In the genomic region with DNA sequence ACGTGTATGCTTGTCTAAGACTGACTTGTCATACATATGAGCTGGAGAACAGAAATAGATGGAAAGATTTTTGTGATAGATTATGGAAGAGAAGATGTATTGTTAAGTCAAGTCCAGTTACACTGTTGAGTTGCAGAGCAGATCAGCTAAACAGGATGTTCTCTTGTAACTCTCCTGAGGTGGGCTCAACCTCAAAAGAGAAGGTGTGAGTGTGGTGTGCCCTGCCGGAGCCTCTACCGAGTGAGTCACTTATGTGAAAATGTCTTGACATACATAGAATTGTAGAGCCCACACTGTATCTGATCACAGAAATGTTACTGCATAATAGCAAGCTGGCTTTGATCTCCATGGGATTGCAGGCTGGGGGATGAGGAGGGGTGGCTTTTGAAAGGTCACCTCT, we compare ENCODE assay signal across 29 mouse cellular contexts.
DNase-seq lines count a peak whose midpoint lies in the region; ATAC-seq and TF ChIP-seq lines count a peak whose summit lies in the region.
"Had no signal": no experiment of that assay in that cellular context is flagged by ENCODE, and none has a peak within 500 bp of the region (broad histone marks: within the 10 kb centered on the region; RNA-seq: fewer than 3 reads in every experiment).

No protein-coding gene starts in this region.

- no peaks in the 10 kb centered on the region for H3K4me1 ChIP-seq in heart, adult 2 months (ENCODE audit: control insufficient read depth, insufficient read depth, low read length)
- no peaks in the 10 kb centered on the region for H3K4me1 ChIP-seq in intestine, embryonic 16.5 days (ENCODE audit: control insufficient read depth, insufficient read depth, low read length)
- no peaks in the 10 kb centered on the region for H3K4me1 ChIP-seq in kidney, embryonic 15.5 days
- H3K4me1 ChIP-seq: embryonic facial prominence, embryonic 10.5 days; embryonic facial prominence, embryonic 15.5 days; forebrain, embryonic 12.5 days; heart, embryonic 12.5 days; hindbrain, embryonic 13.5 days; lung, embryonic 15.5 days; megakaryocyte, embryonic 14.5 days; midbrain, embryonic 12.5 days had no signal

- H3K36me3 ChIP-seq in heart, adult 2 months (ENCODE audit: control insufficient read depth, insufficient read depth, low read length), result no peaks in the 10 kb centered on the region
- no peaks in the 10 kb centered on the region for H3K36me3 ChIP-seq in intestine, embryonic 16.5 days (ENCODE audit: control insufficient read depth, insufficient read depth, low read length)
- no peaks in the 10 kb centered on the region for H3K36me3 ChIP-seq in kidney, embryonic 15.5 days
- H3K36me3 ChIP-seq: embryonic facial prominence, embryonic 10.5 days; embryonic facial prominence, embryonic 15.5 days; forebrain, embryonic 12.5 days; hindbrain, embryonic 13.5 days; limb, embryonic 13.5 days; lung, embryonic 15.5 days; midbrain, embryonic 12.5 days; stomach, embryonic 15.5 days had no signal

- no peaks in the 10 kb centered on the region for H3K79me2 ChIP-seq in heart, adult 2 months (replicated peaks; ENCODE audit: control insufficient read depth, insufficient read depth, low read length)

- TF ChIP-seq CTCF in heart, adult 2 months (IDR thresholded peaks at IDR 0.05), result no peak

- H3K9ac ChIP-seq in heart, adult 2 months (ENCODE audit: low read depth, low read length), result no peak overlapping the region
- H3K9ac ChIP-seq in intestine, embryonic 16.5 days (ENCODE audit: low read depth, low read length), result no peak overlapping the region
- H3K9ac ChIP-seq in kidney, embryonic 15.5 days, result no peak overlapping the region
- H3K9ac ChIP-seq: embryonic facial prominence, embryonic 15.5 days; forebrain, embryonic 12.5 days; heart, embryonic 12.5 days; hindbrain, embryonic 13.5 days; limb, embryonic 13.5 days; lung, embryonic 15.5 days; midbrain, embryonic 12.5 days; stomach, embryonic 15.5 days had no signal

- no peak for TF ChIP-seq POLR2A in heart, adult 2 months (IDR thresholded peaks at IDR 0.05; ENCODE audit: insufficient read depth, low read depth, low read length)

- H3K27me3 ChIP-seq in heart, adult 2 months (ENCODE audit: control insufficient read depth, insufficient read depth, low read length), result no peaks in the 10 kb centered on the region
- no peaks in the 10 kb centered on the region for H3K27me3 ChIP-seq in intestine, embryonic 16.5 days (replicated peaks; ENCODE audit: control insufficient read depth, insufficient read depth, low read length)
- H3K27me3 ChIP-seq in kidney, embryonic 15.5 days, result no peaks in the 10 kb centered on the region
- H3K27me3 ChIP-seq: CH12.LX; embryonic facial prominence, embryonic 15.5 days; forebrain, embryonic 12.5 days; heart, embryonic 12.5 days; hindbrain, embryonic 13.5 days; limb, embryonic 13.5 days; lung, embryonic 15.5 days; megakaryocyte, embryonic 14.5 days; midbrain, embryonic 12.5 days; stomach, embryonic 15.5 days had no signal

- intact Hi-C loops in heart, adult 2 months (cut with DNase I), result no loop called here

- H3K9me3 ChIP-seq in intestine, embryonic 16.5 days (ENCODE audit: control insufficient read depth, low read length), result no peaks in the 10 kb centered on the region
- no peaks in the 10 kb centered on the region for H3K9me3 ChIP-seq in kidney, embryonic 15.5 days (replicated peaks)
- H3K9me3 ChIP-seq: embryonic facial prominence, embryonic 10.5 days; embryonic facial prominence, embryonic 15.5 days; forebrain, embryonic 12.5 days; heart, embryonic 12.5 days; hindbrain, embryonic 13.5 days; limb, embryonic 13.5 days; lung, embryonic 15.5 days; megakaryocyte, embryonic 14.5 days; midbrain, embryonic 12.5 days; stomach, embryonic 15.5 days had no signal

- peak; percentile 49 for DNase-seq in heart, adult 11 months
- DNase-seq in heart, adult 2 months, result no peak
- peak; percentile 16 for DNase-seq in induced T-regulatory cell, adult 2 months (ENCODE audit: low read depth)
- peak; percentile 40 for DNase-seq in thymus, postnatal 0 days (ENCODE audit: low spot score)
- no peak for DNase-seq in MN1 (ENCODE audit: low spot score)
- no peak for DNase-seq in lung, postnatal 4 days
- DNase-seq: adrenal gland, postnatal 10 days; cerebellum, adult 9-11 months; gastrocnemius, postnatal 25 days; heart, adult 18-20 months; heart, postnatal 4 days; kidney, adult 18-20 months; kidney, postnatal 36 days; right cerebral cortex, postnatal 14 days had no signal

- ATAC-seq in intestine, embryonic 16.5 days, result no peak
- ATAC-seq in kidney, embryonic 15.5 days (replicated peaks; ENCODE audit: low FRiP score), result no peak

- no peak overlapping the region for H3K4me2 ChIP-seq in intestine, embryonic 16.5 days (ENCODE audit: low read depth, low read length)
- no peak overlapping the region for H3K4me2 ChIP-seq in kidney, embryonic 15.5 days
- H3K4me2 ChIP-seq: embryonic facial prominence, embryonic 15.5 days; forebrain, embryonic 12.5 days; heart, embryonic 12.5 days; hindbrain, embryonic 13.5 days; limb, embryonic 13.5 days; liver, embryonic 11.5 days; lung, embryonic 15.5 days; midbrain, embryonic 12.5 days; stomach, embryonic 15.5 days had no signal

- H3K27ac ChIP-seq in heart, adult 2 months, result no peak overlapping the region
- H3K27ac ChIP-seq in intestine, embryonic 16.5 days (ENCODE audit: low read length), result no peak overlapping the region
- no peak overlapping the region for H3K27ac ChIP-seq in kidney, embryonic 15.5 days
- H3K27ac ChIP-seq: embryonic facial prominence, embryonic 10.5 days; embryonic facial prominence, embryonic 15.5 days; forebrain, embryonic 12.5 days; hindbrain, embryonic 13.5 days; limb, embryonic 13.5 days; lung, embryonic 15.5 days; midbrain, embryonic 12.5 days; stomach, embryonic 15.5 days had no signal

- H3K4me3 ChIP-seq in heart, adult 2 months, result no peak overlapping the region
- H3K4me3 ChIP-seq in intestine, embryonic 16.5 days (ENCODE audit: low read length), result no peak overlapping the region
- H3K4me3 ChIP-seq in kidney, embryonic 15.5 days (replicated peaks), result no peak overlapping the region
- H3K4me3 ChIP-seq: embryonic facial prominence, embryonic 10.5 days; embryonic facial prominence, embryonic 15.5 days; forebrain, embryonic 12.5 days; heart, embryonic 12.5 days; hindbrain, embryonic 13.5 days; limb, embryonic 13.5 days; lung, embryonic 15.5 days; megakaryocyte, embryonic 14.5 days; midbrain, embryonic 12.5 days; myocyte; stomach, embryonic 15.5 days had no signal

- WGBS in heart, adult 2 months, result 80% methylated on average over 3 of the region's 3 CpGs
- WGBS in intestine, embryonic 16.5 days, result 89% methylated on average over 3 of the region's 3 CpGs
- 93% methylated on average over 3 of the region's 3 CpGs for WGBS in kidney, embryonic 15.5 days

- TF ChIP-seq EP300 in heart, adult 2 months (IDR thresholded peaks at IDR 0.05; ENCODE audit: insufficient read depth, low read depth, low read length), result no peak

Comparison
In these comparisons a context has a peak if more than half of its experiments do, and no peak if none do; other contexts are left out.
1. DNase-seq: peak in heart, adult 11 months (single experiment), induced T-regulatory cell, adult 2 months (single experiment) and thymus, postnatal 0 days (single experiment); none in heart, adult 2 months (0 of 2), MN1 (single experiment) and lung, postnatal 4 days (0 of 2).